18 mouse cellular contexts compared by ENCODE assay signal in genomic region chr10:61822968-61823730, GRCm38 (mm10). TPM values are rescaled to one million over a fixed set of nuclear protein-coding genes. Genes with fewer than 3 reads are reported as not detected.
DNase-seq lines count a peak whose midpoint lies in the region; ATAC-seq and TF ChIP-seq lines count a peak whose summit lies in the region.
"Had no signal": no experiment of that assay in that cellular context is flagged by ENCODE, and none has a peak within 500 bp of the region (broad histone marks: within the 10 kb centered on the region; RNA-seq: fewer than 3 reads in every experiment).

No protein-coding gene starts in this region.

- no peak overlapping the region for H3K4me3 ChIP-seq in hindbrain, embryonic 13.5 days
- no peak overlapping the region for H3K4me3 ChIP-seq in hindbrain, embryonic 11.5 days (ENCODE audit: low read depth, low read length)
- no peak overlapping the region for H3K4me3 ChIP-seq in limb, embryonic 10.5 days
- no peak overlapping the region for H3K4me3 ChIP-seq in intestine, postnatal 0 days (ENCODE audit: low read depth, low read length)
- no peak overlapping the region for H3K4me3 ChIP-seq in midbrain, postnatal 0 days (ENCODE audit: low read depth, low read length)
- H3K4me3 ChIP-seq: forebrain, embryonic 15.5 days; kidney, embryonic 15.5 days; lung, embryonic 15.5 days; neural tube, embryonic 13.5 days had no signal

- no peak overlapping the region for H3K4me2 ChIP-seq in hindbrain, embryonic 13.5 days
- H3K4me2 ChIP-seq in hindbrain, embryonic 11.5 days (replicated peaks; ENCODE audit: low read depth, low read length), result no peak overlapping the region
- no peak overlapping the region for H3K4me2 ChIP-seq in intestine, postnatal 0 days (replicated peaks; ENCODE audit: low read depth)
- no peak overlapping the region for H3K4me2 ChIP-seq in midbrain, postnatal 0 days (ENCODE audit: low read depth, low read length, poor library complexity, severe bottlenecking)
- H3K4me2 ChIP-seq: forebrain, embryonic 15.5 days; kidney, embryonic 15.5 days; liver, embryonic 11.5 days; lung, embryonic 15.5 days; neural tube, embryonic 13.5 days had no signal

- no peak overlapping the region for H3K9ac ChIP-seq in hindbrain, embryonic 13.5 days
- no peak overlapping the region for H3K9ac ChIP-seq in hindbrain, embryonic 11.5 days (ENCODE audit: low read depth, low read length)
- no peak overlapping the region for H3K9ac ChIP-seq in intestine, postnatal 0 days (ENCODE audit: low read depth, low read length)
- H3K9ac ChIP-seq in midbrain, postnatal 0 days (replicated peaks; ENCODE audit: low read length, poor library complexity, severe bottlenecking), result no peak overlapping the region
- H3K9ac ChIP-seq: forebrain, embryonic 15.5 days; kidney, embryonic 15.5 days; lung, embryonic 15.5 days; neural tube, embryonic 13.5 days had no signal

- H3K9me3 ChIP-seq in hindbrain, embryonic 13.5 days, result no peaks in the 10 kb centered on the region
- H3K9me3 ChIP-seq in hindbrain, embryonic 11.5 days (ENCODE audit: control insufficient read depth, low read length), result no peaks in the 10 kb centered on the region
- no peaks in the 10 kb centered on the region for H3K9me3 ChIP-seq in limb, embryonic 10.5 days (replicated peaks)
- no peaks in the 10 kb centered on the region for H3K9me3 ChIP-seq in intestine, postnatal 0 days (ENCODE audit: control insufficient read depth)
- no peaks in the 10 kb centered on the region for H3K9me3 ChIP-seq in midbrain, postnatal 0 days (ENCODE audit: low read length)
- H3K9me3 ChIP-seq: forebrain, embryonic 15.5 days; kidney, embryonic 15.5 days; lung, embryonic 15.5 days; neural tube, embryonic 13.5 days had no signal

- H3K27ac ChIP-seq in hindbrain, embryonic 13.5 days, result 0 out of 2 replicates have a peak overlapping the region, but pooled peaks have one; percentile 23
- H3K27ac ChIP-seq in hindbrain, embryonic 11.5 days (ENCODE audit: low read depth, low read length), result no peak overlapping the region
- H3K27ac ChIP-seq in limb, embryonic 10.5 days, result peak overlapping the region; percentile 64
- H3K27ac ChIP-seq in intestine, postnatal 0 days (ENCODE audit: low read depth, low read length), result no peak overlapping the region
- no peak overlapping the region for H3K27ac ChIP-seq in midbrain, postnatal 0 days (ENCODE audit: low read depth, low read length)
- H3K27ac ChIP-seq: forebrain, embryonic 15.5 days; kidney, embryonic 15.5 days; lung, embryonic 15.5 days; neural tube, embryonic 13.5 days; stomach, postnatal 0 days had no signal

- H3K27me3 ChIP-seq in hindbrain, embryonic 13.5 days, result no peaks in the 10 kb centered on the region
- no peaks in the 10 kb centered on the region for H3K27me3 ChIP-seq in hindbrain, embryonic 11.5 days (ENCODE audit: control insufficient read depth, insufficient read depth, low read length)
- H3K27me3 ChIP-seq in limb, embryonic 10.5 days (ENCODE audit: low read depth, poor library complexity, severe bottlenecking), result no peaks in the 10 kb centered on the region
- no peaks in the 10 kb centered on the region for H3K27me3 ChIP-seq in intestine, postnatal 0 days (replicated peaks; ENCODE audit: control insufficient read depth, insufficient read depth, low read length)
- H3K27me3 ChIP-seq in midbrain, postnatal 0 days (ENCODE audit: insufficient read depth, low read length), result no peaks in the 10 kb centered on the region
- H3K27me3 ChIP-seq: forebrain, embryonic 15.5 days; kidney, embryonic 15.5 days; lung, embryonic 15.5 days; neural tube, embryonic 13.5 days had no signal

- WGBS in hindbrain, embryonic 13.5 days, result 62% methylated on average over 7 of the region's 7 CpGs
- 56% methylated on average over 7 of the region's 7 CpGs for WGBS in hindbrain, embryonic 11.5 days
- WGBS in limb, embryonic 10.5 days, result 21% methylated on average over 7 of the region's 7 CpGs
- WGBS in intestine, postnatal 0 days, result 58% methylated on average over 7 of the region's 7 CpGs
- WGBS in midbrain, postnatal 0 days, result 72% methylated on average over 7 of the region's 7 CpGs

- DNase-seq in hindbrain, embryonic 11.5 days (ENCODE audit: low spot score), result no peak
- peak; percentile 60 for DNase-seq in ZHBTc4 (ENCODE audit: low read depth, low spot score)
- DNase-seq in embryo, embryonic 9.5 days (ENCODE audit: extremely low spot score), result peak; percentile 44
- DNase-seq in limb, embryonic 10.5 days (ENCODE audit: low spot score), result peak; percentile 50
- DNase-seq in midbrain, postnatal 0 days (ENCODE audit: low spot score), result no peak
- DNase-seq: cerebellum, postnatal 10 days; layer of hippocampus, postnatal 36 days; thymus, postnatal 4 days had no signal

- H3K36me3 ChIP-seq in hindbrain, embryonic 13.5 days, result no peaks in the 10 kb centered on the region
- no peaks in the 10 kb centered on the region for H3K36me3 ChIP-seq in hindbrain, embryonic 11.5 days (ENCODE audit: control insufficient read depth, insufficient read depth, low read length)
- no peaks in the 10 kb centered on the region for H3K36me3 ChIP-seq in limb, embryonic 10.5 days
- H3K36me3 ChIP-seq in intestine, postnatal 0 days (ENCODE audit: control insufficient read depth, insufficient read depth), result no peaks in the 10 kb centered on the region
- no peaks in the 10 kb centered on the region for H3K36me3 ChIP-seq in midbrain, postnatal 0 days (ENCODE audit: insufficient read depth, low read length)
- H3K36me3 ChIP-seq: forebrain, embryonic 15.5 days; kidney, embryonic 15.5 days; lung, embryonic 15.5 days; neural tube, embryonic 13.5 days had no signal

- TF ChIP-seq CTCF in intestine, postnatal 0 days (IDR thresholded peaks at IDR 0.05; ENCODE audit: low read depth), result no peak
- no peak for TF ChIP-seq CTCF in midbrain, postnatal 0 days (IDR thresholded peaks at IDR 0.05)

- no peak for ATAC-seq in hindbrain, embryonic 13.5 days (ENCODE audit: low FRiP score)
- no peak for ATAC-seq in hindbrain, embryonic 11.5 days (ENCODE audit: low FRiP score)
- no peak for ATAC-seq in intestine, postnatal 0 days
- ATAC-seq in midbrain, postnatal 0 days (ENCODE audit: low FRiP score), result no peak
- ATAC-seq in granulocyte monocyte progenitor cell, adult 5-6 weeks (replicated peaks; ENCODE audit: poor library complexity, severe bottlenecking), result no peak
- ATAC-seq: forebrain, embryonic 15.5 days; inflammation-experienced regulatory T-cells, adult 6 months had no signal

- peaks cover 16% of the 10 kb centered on the region for H3K4me1 ChIP-seq in hindbrain, embryonic 13.5 days (replicated peaks)
- peaks cover 2% of the 10 kb centered on the region; the same call in 1 of the 2 replicates for H3K4me1 ChIP-seq in hindbrain, embryonic 11.5 days (replicated peaks; ENCODE audit: control insufficient read depth, insufficient read depth, low read length)
- peaks cover 57% of the 10 kb centered on the region for H3K4me1 ChIP-seq in limb, embryonic 10.5 days
- H3K4me1 ChIP-seq in intestine, postnatal 0 days (replicated peaks; ENCODE audit: control insufficient read depth, insufficient read depth, low read length), result no peaks in the 10 kb centered on the region
- peaks cover 3% of the 10 kb centered on the region; the same call in 1 of the 2 replicates for H3K4me1 ChIP-seq in midbrain, postnatal 0 days (ENCODE audit: insufficient read depth, low read length)
- H3K4me1 ChIP-seq: forebrain, embryonic 15.5 days had no signal

RNA-seq across cellular contexts. Expression of gene H2afy2, which starts 39.2 kb away (rescaled TPM):
- polyA plus RNA-seq in hindbrain, embryonic 13.5 days (2015; fragmentation: Nextera tagmentation; extraction: Ambion mirVana), result 334 and 351 TPM in 2 replicates
- 235 and 259 TPM in 2 replicates for polyA plus RNA-seq in hindbrain, embryonic 11.5 days (2014; fragmentation: Nextera tagmentation; extraction: Ambion mirVana)
- 285 and 298 TPM in 2 replicates for polyA plus RNA-seq in limb, embryonic 10.5 days (2016; fragmentation: Nextera tagmentation; extraction: Ambion mirVana)
- 21.3 and 23.1 TPM in 2 replicates for polyA plus RNA-seq in intestine, postnatal 0 days (2015; fragmentation: Nextera tagmentation; extraction: Ambion mirVana)
- total RNA-seq in midbrain, postnatal 0 days (2014; rRNA removed), result 116 and 123 TPM in 2 replicates
- polyA plus RNA-seq in midbrain, postnatal 0 days (2015; fragmentation: Nextera tagmentation; extraction: Ambion mirVana), result 185 and 206 TPM in 2 replicates
- 1.9 and 2.5 TPM in 2 replicates for total RNA-seq in granulocyte monocyte progenitor cell, adult 5-6 weeks (2014; fragmentation: Nextera tagmentation)
- 1.1 and 1.6 TPM in 2 replicates for total RNA-seq in granulocyte monocyte progenitor cell, adult 5-6 weeks (2017)
- polyA plus RNA-seq: inflammation-experienced regulatory T-cells, adult 6 months had no signal

Comparison
In these comparisons a context has a peak if more than half of its experiments do, and no peak if none do; other contexts are left out.
1. H3K27ac ChIP-seq: peak in hindbrain, embryonic 13.5 days (single experiment) and limb, embryonic 10.5 days (single experiment); none in hindbrain, embryonic 11.5 days (single experiment), intestine, postnatal 0 days (single experiment) and midbrain, postnatal 0 days (single experiment).
2. DNase-seq: peak in ZHBTc4 (single experiment), embryo, embryonic 9.5 days (single experiment) and limb, embryonic 10.5 days (single experiment); none in hindbrain, embryonic 11.5 days (single experiment) and midbrain, postnatal 0 days (single experiment).